Comparison of ENCODE assay signal across 7 mouse cellular contexts in the genomic region with DNA sequence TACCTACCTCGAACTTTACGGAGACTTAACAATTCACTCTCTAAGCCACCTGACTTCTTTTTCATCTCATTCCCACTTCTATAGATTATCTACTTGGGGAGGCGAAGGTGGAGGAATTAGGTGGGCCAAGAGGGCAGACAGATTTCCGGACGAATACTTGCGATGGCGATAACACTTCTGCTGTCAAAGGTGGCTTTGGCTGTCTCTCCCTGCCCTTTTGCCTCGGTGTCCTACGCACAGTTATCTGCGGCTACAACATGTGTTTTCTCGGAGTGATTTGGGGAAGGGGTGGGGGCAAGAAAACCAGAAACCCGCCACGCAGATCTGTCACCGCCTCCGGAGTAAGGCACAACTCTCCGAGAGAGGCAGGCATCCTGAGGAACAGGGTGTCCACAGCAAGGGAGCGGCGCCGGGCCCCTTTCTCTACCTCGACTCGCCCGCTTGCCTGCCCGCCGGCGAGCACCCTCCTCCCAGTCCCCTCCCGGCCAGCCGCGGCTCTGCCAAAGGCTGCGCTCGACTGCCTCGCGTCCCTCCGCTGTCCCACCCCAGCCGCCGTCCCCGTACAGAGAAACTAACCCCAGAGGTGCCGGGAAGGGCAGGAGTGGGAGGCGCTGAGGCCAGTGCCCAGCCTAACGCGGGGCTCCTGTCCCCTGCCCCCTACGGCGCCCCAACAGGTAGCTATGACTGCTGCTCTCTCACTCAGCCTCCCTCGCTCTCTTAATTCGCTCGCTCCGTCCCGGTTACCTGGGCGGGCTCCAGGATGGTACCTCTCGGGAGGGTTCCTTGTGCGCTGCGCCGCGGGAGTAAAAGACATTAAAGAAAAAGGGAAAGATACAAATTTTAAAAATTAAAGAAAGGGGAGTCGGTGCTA. TPM values are rescaled to one million over a fixed set of nuclear protein-coding genes. Genes with fewer than 3 reads are reported as not detected.
DNase-seq lines count a peak whose midpoint lies in the region; ATAC-seq lines count a peak whose summit lies in the region.

No protein-coding gene starts in this region.

- WGBS in hindbrain, embryonic 13.5 days = under 1% methylated on average over 54 of the region's 54 CpGs

- peak overlapping the region; percentile 62 for H3K4me3 ChIP-seq in hindbrain, embryonic 13.5 days

- H3K9ac ChIP-seq in hindbrain, embryonic 13.5 days = peak overlapping the region; percentile 74

- peak overlapping the region; percentile 95 for H3K4me2 ChIP-seq in hindbrain, embryonic 13.5 days

- no peaks in the 10 kb centered on the region for H3K36me3 ChIP-seq in hindbrain, embryonic 13.5 days
- no peaks in the 10 kb centered on the region for H3K36me3 ChIP-seq in splenic B cell, adult 2 months (ENCODE audit: control insufficient read depth, insufficient read depth, low read length, poor library complexity, severe bottlenecking)

- H3K27ac ChIP-seq in hindbrain, embryonic 13.5 days = peak overlapping the region; percentile 79

- no peaks in the 10 kb centered on the region for H3K9me3 ChIP-seq in hindbrain, embryonic 13.5 days

- peak; percentile 74 to 88 for DNase-seq in adrenal gland, adult (ENCODE audit: inconsistent age in 2 of 2, low spot score in 1 of 2)
- DNase-seq in cerebellum, postnatal 14 days = peak; percentile 43 to 51
- peak; percentile 80 for DNase-seq in gastrocnemius, adult 18-20 months (ENCODE audit: low spot score)
- DNase-seq in left cerebral cortex, postnatal 36 days (ENCODE audit: low spot score in 2 of 2) = peak; percentile 32 to 48
- peak; percentile 61 for DNase-seq in mesoderm, embryonic 11.5 days (ENCODE audit: low read depth, low spot score)
- DNase-seq in splenic B cell, adult 2 months (ENCODE audit: low read depth, low spot score) = peak; percentile 28

- H3K27me3 ChIP-seq in hindbrain, embryonic 13.5 days = peaks cover 80% of the 10 kb centered on the region
- H3K27me3 ChIP-seq in splenic B cell, adult 2 months (ENCODE audit: control insufficient read depth, insufficient read depth, low read length, poor library complexity, severe bottlenecking) = peaks cover 3% of the 10 kb centered on the region

- peak; percentile 27 for ATAC-seq in hindbrain, embryonic 13.5 days (ENCODE audit: low FRiP score)

- H3K4me1 ChIP-seq in hindbrain, embryonic 13.5 days (replicated peaks) = peaks cover 53% of the 10 kb centered on the region

- intact Hi-C loops in left cerebral cortex, postnatal 36 days (cut with DNase I) = loop anchor here (5.0 kb wide), 3 partner anchors 206 to 1161 kb away; no protein-coding TSS in a partner anchor

RNA-seq across cellular contexts. Expression of a gene that starts 5.0 kb away (rescaled TPM):
- 100 to 1,000 TPM; 138 to 186 TPM for total RNA-seq in gastrocnemius, adult 18-20 months (2021)
- 39.7 and 42.1 TPM in 2 replicates for polyA plus RNA-seq in hindbrain, embryonic 13.5 days (2015; fragmentation: Nextera tagmentation; extraction: Ambion mirVana)
- total RNA-seq in left cerebral cortex, postnatal 36 days (2021) = 10 to 100 TPM; 25.8 to 32.7 TPM

RNA-seq across cellular contexts. Expression of a gene that starts 5.6 kb away (rescaled TPM):
- 10 to 100 TPM; 44.7 to 46.5 TPM for total RNA-seq in gastrocnemius, adult 18-20 months (2021)
- polyA plus RNA-seq in hindbrain, embryonic 13.5 days (2015; fragmentation: Nextera tagmentation; extraction: Ambion mirVana) = 311 and 322 TPM in 2 replicates
- total RNA-seq in left cerebral cortex, postnatal 36 days (2021) = 100 to 1,000 TPM in 1 of 2 experiments, 10 to 100 TPM in 1; 94.8 to 103 TPM

RNA-seq across cellular contexts. Expression of a gene that starts 50.8 kb away (rescaled TPM):
- total RNA-seq in gastrocnemius, adult 18-20 months (2021) = 1 to 10 TPM; 1.5 to 1.9 TPM
- 0.60 and 1.2 TPM in 2 replicates for polyA plus RNA-seq in hindbrain, embryonic 13.5 days (2015; fragmentation: Nextera tagmentation; extraction: Ambion mirVana)
- total RNA-seq in left cerebral cortex, postnatal 36 days (2021) = 1 to 10 TPM; 2.6 to 4.7 TPM

Comparison
In these comparisons a context has a peak if more than half of its experiments do, and no peak if none do; other contexts are left out.
1. Peak in every context shown above with its lines: DNase-seq, ATAC-seq, H3K4me3 ChIP-seq and H3K27ac ChIP-seq.
2. DNase-seq: peak in every context shown above with its lines; median percentile 81 in adrenal gland, adult; 80 in gastrocnemius, adult 18-20 months; 61 in mesoderm, embryonic 11.5 days; 47 in cerebellum, postnatal 14 days; 40 in left cerebral cortex, postnatal 36 days; 28 in splenic B cell, adult 2 months.
3. RNA of a gene that starts 5.0 kb away (total RNA-seq): 138 to 186 TPM in gastrocnemius, adult 18-20 months; 25.8 to 32.7 TPM in left cerebral cortex, postnatal 36 days; every median in the first group is over 4 times any median in the second.